Mouse (Mus musculus): ENCODE data around the gene Gm49388.

DNA sequence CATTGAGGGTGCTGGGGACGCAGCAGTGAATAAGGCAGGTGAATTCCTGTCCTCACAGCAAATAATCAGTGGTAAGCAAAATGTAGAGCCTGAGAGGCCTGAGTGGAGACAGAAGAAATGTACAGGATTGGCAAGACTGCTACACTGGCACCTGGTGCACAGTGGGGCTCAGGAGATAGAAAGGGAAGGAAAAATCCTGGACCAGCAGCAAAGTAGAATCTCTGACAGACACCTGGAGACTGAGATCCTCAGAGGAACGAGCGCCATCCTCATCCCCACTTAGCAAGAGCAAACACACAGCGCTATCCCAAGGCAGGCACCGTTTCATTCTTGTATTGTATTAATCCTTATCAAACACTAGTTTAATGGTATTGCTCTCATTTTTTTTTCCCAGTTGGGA is 52.1 kb downstream of the Gm49388 start:
- no peak for TF ChIP-seq CTCF (IDR thresholded peaks at IDR 0.05; ENCODE audit: low read depth)
- TF ChIP-seq EP300 (optimal IDR thresholded peaks at IDR 0.05): no peak
